Mouse (Mus musculus) left cerebral cortex, postnatal 14 days (tissue): ENCODE results near the gene Spata1. TPM values are rescaled to one million over a fixed set of nuclear protein-coding genes. Genes with fewer than 3 reads are reported as not detected.
"Not testable (repeated sequence)": the region's sequence is repeated elsewhere in the genome, so short reads cannot be mapped to it uniquely, and the experiment has no call there.

Experiments
- DNase-seq, 2 experiments: peaks; one replicate each; pipeline ENCODE4 v3.0.0; 2021 to 2022; ENCODE audit warnings: low spot score in 2 of 2, mixed read lengths in 1 of 2
- intact Hi-C: fragments of 180-260 bp; cut with DNase I; formaldehyde crosslinking; loops from one replicate; pipeline ENCODE4 v1.15.1; 2025
- total RNA-seq, 2 experiments: library from RNA; stranded (reverse); gene quantifications; 2 replicates each; pipeline ENCODE4 v1.2.3; 2021

The Spata1 gene
- total RNA-seq, 2 experiments from 2014 or later = 5.0 to 5.5 TPM

- DNase-seq = no peak
- intact Hi-C loops = no loop called here
These were observed 26.9 kb downstream of the Spata1 start for GRCm38 (mm10) chr3:146472657-146473056.

DNA sequence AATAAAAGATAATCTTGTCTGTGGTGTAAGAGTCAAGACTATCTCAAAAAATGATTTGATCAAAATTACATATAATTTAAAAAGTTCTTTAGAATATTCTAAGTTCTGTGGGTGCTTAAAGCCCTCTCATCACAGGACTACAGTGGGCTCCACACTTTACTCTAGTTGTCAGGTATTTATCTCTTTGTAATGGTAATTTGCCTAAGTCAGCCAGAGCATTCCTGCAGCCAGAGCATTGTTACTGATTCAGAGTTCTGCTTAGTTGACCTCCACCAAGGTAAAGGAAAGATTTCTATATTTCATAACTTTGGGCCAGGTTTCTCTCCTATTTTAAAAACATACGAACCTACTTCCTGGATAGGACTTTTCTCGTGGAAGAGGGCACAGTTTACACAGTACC lies 30.3 kb downstream of the Spata1 start:
- DNase-seq = no peak
- intact Hi-C loops = no loop called here

DNA sequence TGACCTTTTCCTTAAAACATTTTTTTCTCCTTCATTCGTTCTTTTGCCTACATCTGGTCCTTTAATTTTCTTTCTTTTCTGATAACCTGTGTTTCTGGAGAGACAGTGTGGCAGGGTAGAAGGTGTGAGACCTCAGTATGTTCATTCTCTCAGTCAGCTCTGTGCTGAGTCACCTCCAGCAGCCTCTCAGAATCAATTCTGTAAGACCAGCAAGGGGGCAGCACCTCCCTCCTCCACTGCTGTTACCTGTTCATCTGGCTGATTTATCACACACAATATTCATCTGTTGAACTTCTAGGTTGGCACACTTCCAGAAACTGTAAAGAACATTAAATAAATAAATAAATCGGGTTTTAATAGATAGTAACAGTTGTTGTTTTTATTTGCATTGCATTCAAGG lies 36.6 kb downstream of the Spata1 start:
- intact Hi-C loops = no loop called here
- DNase-seq = no peak

DNA sequence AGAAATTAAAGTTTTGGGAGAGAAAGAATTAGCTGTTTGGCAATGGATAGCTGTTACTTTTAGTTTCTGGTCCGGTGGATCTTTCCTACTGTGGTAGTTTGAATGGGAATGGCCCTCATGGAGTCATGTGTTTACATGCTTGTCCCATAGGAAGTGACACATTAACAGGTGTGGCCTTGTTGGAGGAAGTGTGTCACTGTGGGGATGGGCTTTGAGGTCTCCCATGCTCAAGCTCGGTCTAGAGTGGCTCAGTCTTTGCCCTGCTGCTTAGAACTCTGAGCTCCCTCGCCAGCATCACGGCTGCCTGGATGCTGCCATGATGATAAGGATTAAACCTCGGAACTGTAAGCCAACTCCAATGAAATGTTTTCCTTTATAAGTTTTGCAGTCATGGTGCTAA lies 48.2 kb downstream of the Spata1 start:
- no peak for DNase-seq
- intact Hi-C loops = no loop called here

- DNase-seq = peak; percentile 91 to 92
- intact Hi-C loops = no loop called here
These were observed 49.1 kb downstream of the Spata1 start for GRCm38 (mm10) chr3:146450371-146450841.

DNA sequence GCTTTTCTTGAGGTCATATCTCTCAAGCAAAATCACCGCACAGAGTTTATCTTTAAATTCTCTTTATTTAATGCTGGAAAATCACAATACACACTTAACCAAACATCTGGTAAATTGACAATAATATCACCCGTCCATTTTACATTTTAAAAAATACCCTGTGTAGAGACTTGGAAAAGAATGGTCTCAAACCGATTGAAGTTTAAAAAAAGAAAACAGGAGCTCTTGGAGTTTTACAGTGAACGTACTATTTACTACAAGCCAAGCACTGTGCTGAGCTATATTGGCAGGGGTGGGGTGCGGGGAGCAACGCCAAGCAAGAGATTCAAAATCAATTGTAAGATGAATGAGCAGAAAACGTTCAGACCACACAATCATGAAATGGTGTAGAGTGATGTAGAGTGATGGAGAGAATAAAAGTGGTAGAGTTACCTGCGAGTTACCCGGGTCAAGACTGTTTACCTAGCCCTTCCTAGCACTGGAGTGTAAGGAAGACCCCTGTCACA lies 49.8 kb downstream of the Spata1 start, which contains the start of gene Ctbs:
TSS of gene Ctbs (plus strand) at position 51 of the 506 bp plus-strand sequence.
- intact Hi-C loops = no loop called here
- no peak for DNase-seq

- intact Hi-C loops = no loop called here
These were observed 50.6 kb downstream of the Spata1 start for GRCm38 (mm10) chr3:146448969-146449368.

DNA sequence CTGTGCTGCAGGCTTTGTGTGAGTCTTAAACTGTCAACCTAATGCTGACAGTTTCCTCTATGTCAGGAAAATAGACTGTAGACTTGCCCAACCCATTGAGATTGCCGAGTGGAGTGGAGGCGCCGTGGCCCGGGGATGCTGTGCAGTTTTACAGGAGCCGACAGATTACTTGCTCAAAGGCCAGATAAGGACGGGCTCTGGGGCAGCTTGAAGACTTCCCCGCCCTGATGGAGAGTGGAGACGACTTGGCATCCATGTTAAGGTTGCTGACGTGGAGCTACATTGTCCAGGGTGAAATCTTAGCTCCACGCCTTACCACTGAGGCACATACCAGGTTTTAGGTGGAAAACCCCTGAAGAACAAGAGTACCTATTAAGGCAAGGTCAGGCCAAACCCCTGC lies 51.2 kb downstream of the Spata1 start:
- intact Hi-C loops = no loop called here
- DNase-seq = no peak

More at GRCm38 (mm10) chr3:146448969-146449368, 50.6 kb downstream of the Spata1 start:
- DNase-seq = no peak

- DNase-seq = no peak
- intact Hi-C loops = no loop called here
These were observed 52.0 kb downstream of the Spata1 start for GRCm38 (mm10) chr3:146447598-146447997.

DNA sequence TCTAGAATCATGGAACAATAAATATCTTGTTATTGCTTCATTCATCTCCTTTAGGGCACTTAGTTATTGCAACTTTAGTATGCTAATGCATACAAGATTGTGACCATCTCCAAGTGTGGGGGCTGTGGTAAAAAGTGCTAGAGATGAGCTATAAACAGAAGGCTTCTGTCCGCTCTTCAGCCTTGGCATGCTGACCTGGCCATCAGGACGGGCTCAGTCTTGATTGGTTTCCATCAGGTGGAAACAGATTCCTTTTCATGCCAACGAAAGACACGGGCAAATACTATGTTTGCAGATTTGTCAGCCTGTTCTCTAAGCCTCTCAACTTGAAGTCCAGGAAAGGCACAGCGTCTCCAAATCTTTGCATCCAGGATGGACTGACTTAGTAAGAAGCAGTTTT lies 52.4 kb downstream of the Spata1 start:
- no peak for DNase-seq
- intact Hi-C loops = no loop called here

- DNase-seq = no peak
- intact Hi-C loops = no loop called here
These were observed 54.7 kb downstream of the Spata1 start for GRCm38 (mm10) chr3:146444880-146445279.

GRCm38 (mm10) chr3:146443380-146443779 lies 56.2 kb downstream of the Spata1 start:
- intact Hi-C loops = no loop called here
- DNase-seq = no peak

GRCm38 (mm10) chr3:146442936-146443335 lies 56.6 kb downstream of the Spata1 start:
- DNase-seq = no peak
- intact Hi-C loops = no loop called here

- intact Hi-C loops = no loop called here
These were observed 57.1 kb downstream of the Spata1 start for GRCm38 (mm10) chr3:146442484-146442883.

DNA sequence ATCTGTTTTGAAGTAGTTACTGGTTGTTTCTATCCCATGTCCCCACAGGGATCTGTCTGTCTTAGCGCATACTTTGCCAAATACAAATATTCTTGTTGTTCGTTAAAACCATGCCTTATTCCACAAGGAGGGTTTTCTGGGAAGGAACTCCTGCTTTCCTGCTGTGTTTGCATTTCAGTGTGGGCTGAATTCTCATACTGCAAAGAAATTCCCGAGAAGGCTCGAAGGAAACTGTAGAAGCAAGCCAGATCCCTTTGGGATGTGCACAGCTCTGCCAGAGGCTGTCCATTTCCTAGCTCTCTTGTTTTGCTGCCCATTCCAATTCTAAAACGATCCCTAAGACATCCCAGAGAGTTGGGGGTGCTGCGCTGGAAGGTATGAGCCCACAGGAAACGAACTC lies 59.1 kb downstream of the Spata1 start:
- no peak for DNase-seq
- intact Hi-C loops = no loop called here

More at GRCm38 (mm10) chr3:146442484-146442883, 57.1 kb downstream of the Spata1 start:
- no peak for DNase-seq

- DNase-seq = no peak
- intact Hi-C loops = no loop called here
These were observed 59.5 kb downstream of the Spata1 start for GRCm38 (mm10) chr3:146440011-146440410.

GRCm38 (mm10) chr3:146436114-146436513 lies 63.4 kb downstream of the Spata1 start:
- DNase-seq = no peak
- intact Hi-C loops = no loop called here

DNA sequence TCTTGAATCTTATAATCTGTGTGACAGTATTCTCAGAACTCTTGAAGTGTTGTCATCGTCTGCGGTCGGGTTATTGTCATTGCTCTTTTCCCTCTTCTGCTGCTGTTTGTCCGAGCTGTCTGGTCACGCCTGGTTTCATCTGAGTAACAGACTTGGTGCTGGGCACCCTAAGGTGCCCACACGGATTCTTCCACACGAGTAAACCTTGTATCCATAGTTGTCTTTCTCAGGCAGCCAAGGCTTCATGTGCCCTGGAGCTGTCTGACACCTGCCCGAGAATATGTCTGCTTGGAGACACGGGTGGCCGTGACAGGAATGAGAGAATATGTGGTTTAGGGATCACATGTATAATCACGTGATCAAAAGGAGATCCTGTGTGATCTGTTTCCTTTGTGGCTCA lies 64.0 kb downstream of the Spata1 start:
- no peak for DNase-seq
- intact Hi-C loops = no loop called here

GRCm38 (mm10) chr3:146434686-146435085 lies 64.9 kb downstream of the Spata1 start:
- intact Hi-C loops = loop anchor here (5.0 kb wide), 1 partner anchor 87 kb away; no protein-coding TSS in a partner anchor
- no peak for DNase-seq

GRCm38 (mm10) chr3:146433681-146434350 lies 65.7 kb downstream of the Spata1 start:
- DNase-seq = no peak
- intact Hi-C loops = loop anchor here (5.0 kb wide), 1 partner anchor 87 kb away; no protein-coding TSS in a partner anchor

GRCm38 (mm10) chr3:146433063-146433462 lies 66.5 kb downstream of the Spata1 start:
- intact Hi-C loops = loop anchor here (5.0 kb wide), 1 partner anchor 86 kb away; no protein-coding TSS in a partner anchor
- not testable (repeated sequence) for DNase-seq
